Mouse (Mus musculus) spleen, adult 2 months (tissue): ENCODE data around the gene Gbp8.

ENCODE experiments used
- CTCF ChIP-seq: fragments of 200-500 bp; IDR thresholded peaks from 2 replicates; pipeline ENCODE4 v1.5.1; 2011; ENCODE audit warnings: mild to moderate bottlenecking, inconsistent platforms; ENCODE audit not compliant: insufficient read depth, insufficient read length, insufficient replicate concordance; ENCODE audit errors: extremely low read depth
- POLR2A ChIP-seq: fragments of 200-500 bp; IDR thresholded peaks from 2 replicates; pipeline ENCODE4 v1.6.1; 2011; ENCODE audit warnings: low read depth, low read length, inconsistent platforms

DNA sequence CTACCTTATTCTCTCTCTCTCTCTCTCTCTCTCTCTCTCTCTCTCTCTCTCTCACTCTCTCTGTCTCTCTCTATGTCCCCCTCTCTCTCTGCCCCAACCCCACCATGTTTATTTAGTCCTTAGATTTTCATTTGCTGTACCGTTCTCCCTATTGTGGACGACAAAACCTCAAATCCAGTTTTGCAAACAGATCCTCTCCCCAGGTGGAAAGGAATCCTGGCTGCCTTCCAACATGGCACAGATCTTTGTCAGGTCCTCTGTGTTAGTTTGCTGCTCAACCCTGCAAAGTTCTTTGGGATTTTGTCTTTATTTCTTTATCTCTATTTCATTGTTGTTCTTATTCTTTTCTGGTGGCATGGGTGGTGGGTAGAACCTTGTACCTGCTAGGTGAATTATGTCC is 149.9 kb downstream of the Gbp8 start:
- no peak for TF ChIP-seq CTCF
- TF ChIP-seq POLR2A, result no peak
